Mouse (Mus musculus) liver, embryonic 14.5 days (tissue): ENCODE data around the gene Shank2.

Experiments used
- CTCF ChIP-seq: IDR thresholded peaks from 2 replicates; pipeline ENCODE4 v1.5.1; 2016; ENCODE audit warnings: antibody characterized with exemption, low read depth, control low read depth
- EP300 ChIP-seq: IDR thresholded peaks from 2 replicates; pipeline ENCODE4 v1.6.1; 2016; ENCODE audit warnings: antibody characterized with exemption, low read depth

DNA sequence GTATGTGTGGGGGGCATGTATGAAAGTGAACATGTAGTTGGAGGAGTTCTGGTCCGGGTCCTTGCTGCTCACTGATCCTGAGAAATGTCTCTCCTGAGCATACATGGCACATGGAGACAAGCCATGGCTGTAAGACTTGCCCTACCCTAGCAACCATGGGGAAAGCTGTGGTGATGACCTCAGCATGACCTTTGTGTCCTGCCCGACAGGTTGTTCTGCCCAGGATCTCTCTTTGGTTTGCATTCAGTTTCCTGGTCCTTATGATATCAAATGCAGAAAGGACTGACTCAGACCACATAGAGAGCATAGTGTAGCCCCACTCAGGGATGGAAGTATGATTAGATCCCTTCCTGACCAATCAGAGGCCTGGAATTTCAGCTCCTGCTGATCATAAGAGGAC, 136.1 kb downstream of the Shank2 start:
- no peak for TF ChIP-seq CTCF
- no peak for TF ChIP-seq EP300
